Mouse (Mus musculus): ENCODE measurements around the gene Cse1l. TPM values are rescaled to one million over a fixed set of nuclear protein-coding genes. Genes with fewer than 3 reads are reported as not detected.

Cse1l gene
- polyA plus RNA-seq, 1 experiment from 2014 or later: 134 TPM

- Histone ChIP-seq H3K9me3 (no peaks in the 10 kb centered on the region), H3K9ac (no peak overlapping the region), H3K27me3 (replicated peaks) (no peaks in the 10 kb centered on the region), H3K36me3 (peaks cover 20% of the 10 kb centered on the region), H3K27ac (no peak overlapping the region), H3K4me3 (no peak overlapping the region), H3K4me1 (no peaks in the 10 kb centered on the region), H3K4me2 (replicated peaks) (no peak overlapping the region)
- 81% methylated on average over 10 of the region's 10 CpGs for WGBS
- ATAC-seq (ENCODE audit: low FRiP score, low read depth): no peak
Observed at GRCm38 (mm10) chr2:166885619-166886018, 20.2 kb upstream of the Cse1l start.

- Histone ChIP-seq H3K4me2 (replicated peaks) (no peak overlapping the region), H3K27me3 (replicated peaks) (no peaks in the 10 kb centered on the region), H3K9me3 (no peaks in the 10 kb centered on the region), H3K4me1 (no peaks in the 10 kb centered on the region), H3K9ac (no peak overlapping the region), H3K36me3 (peaks cover 22% of the 10 kb centered on the region), H3K27ac (no peak overlapping the region), H3K4me3 (no peak overlapping the region)
- 89% methylated on average over 3 of the region's 3 CpGs for WGBS
- no peak for ATAC-seq (ENCODE audit: low FRiP score, low read depth)
Observed at GRCm38 (mm10) chr2:166886231-166886630, 19.6 kb upstream of the Cse1l start.

GRCm38 (mm10) chr2:166887816-166888215 is 18.0 kb upstream of the Cse1l start:
- Histone ChIP-seq H3K4me2 (replicated peaks) (no peak overlapping the region), H3K4me1 (no peaks in the 10 kb centered on the region), H3K27ac (no peak overlapping the region), H3K9ac (no peak overlapping the region), H3K9me3 (no peaks in the 10 kb centered on the region), H3K27me3 (replicated peaks) (no peaks in the 10 kb centered on the region), H3K36me3 (peaks cover 30% of the 10 kb centered on the region), H3K4me3 (no peak overlapping the region)
- no peak; the same call in 1 of the 2 replicates for ATAC-seq (ENCODE audit: low FRiP score, low read depth)
- 35% methylated on average over 11 of the region's 11 CpGs for WGBS

GRCm38 (mm10) chr2:166891366-166891880 is 14.4 kb upstream of the Cse1l start:
- H3K27me3 ChIP-seq (replicated peaks): no peaks in the 10 kb centered on the region
- no peak overlapping the region for H3K27ac ChIP-seq
- H3K4me1 ChIP-seq: no peaks in the 10 kb centered on the region
- WGBS: 76% methylated on average over 9 of the region's 9 CpGs
- no peak overlapping the region for H3K4me3 ChIP-seq
- ATAC-seq (ENCODE audit: low FRiP score, low read depth): no peak
- H3K9me3 ChIP-seq: no peaks in the 10 kb centered on the region
- no peak overlapping the region for H3K4me2 ChIP-seq (replicated peaks)
- H3K36me3 ChIP-seq: peaks cover 34% of the 10 kb centered on the region
- no peak overlapping the region for H3K9ac ChIP-seq

GRCm38 (mm10) chr2:166892158-166892680 is 13.6 kb upstream of the Cse1l start:
- Histone ChIP-seq H3K27me3 (replicated peaks) (no peaks in the 10 kb centered on the region), H3K4me1 (no peaks in the 10 kb centered on the region), H3K4me2 (replicated peaks) (no peak overlapping the region), H3K4me3 (no peak overlapping the region), H3K36me3 (peaks cover 34% of the 10 kb centered on the region), H3K9me3 (no peaks in the 10 kb centered on the region), H3K27ac (no peak overlapping the region), H3K9ac (no peak overlapping the region)
- 95% methylated on average over 8 of the region's 8 CpGs for WGBS
- no peak for ATAC-seq (ENCODE audit: low FRiP score, low read depth)

GRCm38 (mm10) chr2:166893036-166893435 is 12.8 kb upstream of the Cse1l start:
- Histone ChIP-seq H3K9ac (no peak overlapping the region), H3K36me3 (peaks cover 34% of the 10 kb centered on the region), H3K27ac (no peak overlapping the region), H3K27me3 (replicated peaks) (no peaks in the 10 kb centered on the region), H3K9me3 (no peaks in the 10 kb centered on the region), H3K4me2 (replicated peaks) (no peak overlapping the region), H3K4me1 (no peaks in the 10 kb centered on the region), H3K4me3 (no peak overlapping the region)
- 92% methylated on average over 5 of the region's 5 CpGs for WGBS
- ATAC-seq (ENCODE audit: low FRiP score, low read depth): no peak

- Histone ChIP-seq H3K4me3 (no peak overlapping the region), H3K27ac (no peak overlapping the region), H3K4me1 (no peaks in the 10 kb centered on the region), H3K4me2 (replicated peaks) (no peak overlapping the region), H3K36me3 (peaks cover 25% of the 10 kb centered on the region), H3K9me3 (no peaks in the 10 kb centered on the region), H3K9ac (no peak overlapping the region), H3K27me3 (replicated peaks) (no peaks in the 10 kb centered on the region)
- 80% methylated on average over 13 of the region's 13 CpGs for WGBS
- no peak for ATAC-seq (ENCODE audit: low FRiP score, low read depth)
Observed at GRCm38 (mm10) chr2:166896368-166896767, 9.5 kb upstream of the Cse1l start.

- WGBS: 92% methylated on average over 12 of the region's 12 CpGs
- no peaks in the 10 kb centered on the region for H3K4me1 ChIP-seq
- no peaks in the 10 kb centered on the region for H3K9me3 ChIP-seq
Observed at GRCm38 (mm10) chr2:166896974-166897373, 8.9 kb upstream of the Cse1l start.

GRCm38 (mm10) chr2:166899161-166899560 is 6.7 kb upstream of the Cse1l start:
- WGBS: 83% methylated on average over 2 of the region's 2 CpGs
- H3K9me3 ChIP-seq: no peaks in the 10 kb centered on the region
- H3K4me3 ChIP-seq: no peak overlapping the region
- no peaks in the 10 kb centered on the region for H3K4me1 ChIP-seq
- no peak overlapping the region for H3K27ac ChIP-seq
- no peak overlapping the region for H3K9ac ChIP-seq
- no peaks in the 10 kb centered on the region for H3K27me3 ChIP-seq (replicated peaks)
- H3K4me2 ChIP-seq (replicated peaks): no peak overlapping the region
- ATAC-seq (ENCODE audit: low FRiP score, low read depth): no peak
- H3K36me3 ChIP-seq: peaks cover 9% of the 10 kb centered on the region; the same call in 1 of the 2 replicates

More at GRCm38 (mm10) chr2:166896974-166897373, 8.9 kb upstream of the Cse1l start:
- no peaks in the 10 kb centered on the region for H3K27me3 ChIP-seq (replicated peaks)
- no peak overlapping the region for H3K9ac ChIP-seq
- peaks cover 18% of the 10 kb centered on the region for H3K36me3 ChIP-seq
- H3K27ac ChIP-seq: no peak overlapping the region
- H3K4me2 ChIP-seq (replicated peaks): no peak overlapping the region
- no peak for ATAC-seq (ENCODE audit: low FRiP score, low read depth)
- no peak overlapping the region for H3K4me3 ChIP-seq

- Histone ChIP-seq H3K27ac (no peak overlapping the region), H3K4me1 (no peaks in the 10 kb centered on the region), H3K4me3 (no peak overlapping the region), H3K36me3 (peaks cover 3% of the 10 kb centered on the region; the same call in 1 of the 2 replicates), H3K9ac (no peak overlapping the region), H3K27me3 (replicated peaks) (no peaks in the 10 kb centered on the region), H3K9me3 (no peaks in the 10 kb centered on the region), H3K4me2 (replicated peaks) (no peak overlapping the region)
- 75% methylated on average over 3 of the region's 3 CpGs for WGBS
- no peak for ATAC-seq (ENCODE audit: low FRiP score, low read depth)
Observed at GRCm38 (mm10) chr2:166899746-166900145, 6.1 kb upstream of the Cse1l start.

GRCm38 (mm10) chr2:166900792-166901505 is 4.9 kb upstream of the Cse1l start:
- Histone ChIP-seq H3K27me3 (replicated peaks) (no peaks in the 10 kb centered on the region), H3K4me2 (replicated peaks) (no peak overlapping the region), H3K4me1 (no peaks in the 10 kb centered on the region), H3K4me3 (no peak overlapping the region), H3K9ac (no peak overlapping the region), H3K9me3 (no peaks in the 10 kb centered on the region), H3K27ac (no peak overlapping the region), H3K36me3 (no peaks in the 10 kb centered on the region)
- WGBS: 88% methylated on average over 8 of the region's 8 CpGs
- ATAC-seq (ENCODE audit: low FRiP score, low read depth): no peak

- Histone ChIP-seq H3K4me1 (peaks cover 10% of the 10 kb centered on the region), H3K27me3 (replicated peaks) (no peaks in the 10 kb centered on the region), H3K9ac (no peak overlapping the region), H3K4me2 (replicated peaks) (no peak overlapping the region), H3K36me3 (no peaks in the 10 kb centered on the region), H3K9me3 (no peaks in the 10 kb centered on the region), H3K4me3 (no peak overlapping the region), H3K27ac (no peak overlapping the region)
- ATAC-seq (ENCODE audit: low FRiP score, low read depth): no peak
- 94% methylated on average over 6 of the region's 6 CpGs for WGBS
Observed at GRCm38 (mm10) chr2:166903719-166904282, 2.0 kb upstream of the Cse1l start.

All from neural tube, embryonic 12.5 days (tissue).